Mouse (Mus musculus) CH12.LX (cell line): ENCODE results near the gene Krtdap. TPM values are rescaled to one million over a fixed set of nuclear protein-coding genes. Genes with fewer than 3 reads are reported as not detected.

ENCODE experiments used
- DNase-seq: peaks from one replicate; pipeline ENCODE4 v3.0.0-alpha.2; 2013; ENCODE audit errors: extremely low read depth
- H3K27ac ChIP-seq: 2 replicates; pipeline ENCODE4 v1.5.1; 2012; ENCODE audit warnings: low read depth, mild to moderate bottlenecking, control low read depth, moderate library complexity; ENCODE audit not compliant: insufficient read depth
- H3K27me3 ChIP-seq: replicated peaks from 2 replicates; pipeline ENCODE3; 2012; ENCODE audit warnings: inconsistent platforms
- H3K36me3 ChIP-seq, 2 experiments: replicated peaks in 1 of 2; 2 replicates each; pipeline versions ENCODE3 to v1.6.1; 2012; ENCODE audit warnings: inconsistent platforms in 1 of 2, low read length in 1 of 2, mild to moderate bottlenecking in 1 of 2, mixed read lengths in 1 of 2, moderate library complexity in 1 of 2; ENCODE audit not compliant: control insufficient read depth in 1 of 2, insufficient read depth in 1 of 2
- H3K4me1 ChIP-seq, 2 experiments: 2 replicates each; pipeline ENCODE4 v1.6.1; 2012; ENCODE audit warnings: inconsistent platforms in 1 of 2, moderate library complexity in 1 of 2; ENCODE audit not compliant: insufficient read depth in 2 of 2, control insufficient read depth in 1 of 2
- H3K4me2 ChIP-seq: 2 replicates; pipeline ENCODE4 v1.6.1; 2012; ENCODE audit warnings: low read depth, mild to moderate bottlenecking, control low read depth; ENCODE audit not compliant: poor library complexity, insufficient read depth, severe bottlenecking
- H3K4me3 ChIP-seq, 3 experiments: fragments of 150-350 bp in 1 of 3; sonication (generic) in 1 of 3; replicated peaks in 1 of 3; 2 replicates each; pipeline versions ENCODE3 to v1.5.1; 2011 to 2012; ENCODE audit warnings: low read depth in 2 of 3, low read length in 2 of 3, mild to moderate bottlenecking in 2 of 3, moderate library complexity in 2 of 3, control low read depth in 1 of 3, improper control_type of control experiment in 1 of 3, inconsistent platforms in 1 of 3, mixed read lengths in 1 of 3; ENCODE audit not compliant: poor library complexity in 1 of 3
- H3K79me2 ChIP-seq: replicated peaks from 2 replicates; pipeline ENCODE4 v1.6.1; 2012; ENCODE audit warnings: mild to moderate bottlenecking, moderate library complexity; ENCODE audit not compliant: control insufficient read depth, poor library complexity, insufficient read depth, severe bottlenecking; ENCODE audit errors: extremely low read depth
- H3K9ac ChIP-seq: 2 replicates; pipeline ENCODE4 v1.6.1; 2012; ENCODE audit warnings: low read depth, mild to moderate bottlenecking, control low read depth, moderate library complexity; ENCODE audit not compliant: insufficient read depth
- H3K9me3 ChIP-seq: replicated peaks from 2 replicates; pipeline ENCODE3; 2012; ENCODE audit warnings: low read length, inconsistent platforms, mixed read lengths
- BHLHE40 ChIP-seq: IDR thresholded peaks from 2 replicates; pipeline ENCODE4 v1.6.1; 2011; ENCODE audit warnings: mild to moderate bottlenecking, low read depth, low read length, improper control_type of control experiment
- CHD1 ChIP-seq: IDR thresholded peaks from 2 replicates; pipeline ENCODE4 v1.6.1; 2012; ENCODE audit warnings: low read depth, low read length, improper control_type of control experiment, inconsistent platforms
- E2F4 ChIP-seq: IDR thresholded peaks from 2 replicates; pipeline ENCODE4 v1.6.1; 2011; ENCODE audit warnings: low read depth, low read length, improper control_type of control experiment; ENCODE audit not compliant: insufficient replicate concordance
- EP300 ChIP-seq: IDR thresholded peaks from 2 replicates; pipeline ENCODE4 v1.6.1; 2011; ENCODE audit warnings: low read length, improper control_type of control experiment
- ETS1 ChIP-seq: conservative IDR thresholded peaks from 2 replicates; pipeline ENCODE4 v1.6.1; 2012; ENCODE audit warnings: low read depth, mild to moderate bottlenecking, inconsistent platforms, low read length, improper control_type of control experiment, moderate library complexity
- GABPA ChIP-seq: IDR thresholded peaks from 2 replicates; pipeline ENCODE4 v1.6.1; 2012; ENCODE audit warnings: low read depth, low read length, improper control_type of control experiment, inconsistent platforms; ENCODE audit not compliant: insufficient replicate concordance
- HCFC1 ChIP-seq: IDR thresholded peaks from 2 replicates; pipeline ENCODE4 v1.6.1; 2012; ENCODE audit warnings: low read depth, mild to moderate bottlenecking, inconsistent platforms, low read length, improper control_type of control experiment
- IRF4 ChIP-seq: IDR thresholded peaks from 2 replicates; pipeline ENCODE4 v1.6.1; 2014; ENCODE audit warnings: low read depth, mild to moderate bottlenecking, inconsistent platforms, low read length, improper control_type of control experiment
- KAT2A ChIP-seq: IDR thresholded peaks from 2 replicates; pipeline ENCODE4 v1.6.1; 2012; ENCODE audit warnings: low read length, improper control_type of control experiment, inconsistent platforms; ENCODE audit not compliant: insufficient replicate concordance
- MAZ ChIP-seq: IDR thresholded peaks from 2 replicates; pipeline ENCODE4 v1.6.1; 2012; ENCODE audit warnings: low read depth, mild to moderate bottlenecking, inconsistent platforms, low read length, improper control_type of control experiment, moderate library complexity
- NRF1 ChIP-seq: IDR thresholded peaks from 2 replicates; pipeline ENCODE4 v1.6.1; 2014; ENCODE audit warnings: low read depth, mild to moderate bottlenecking, inconsistent platforms, low read length, improper control_type of control experiment, moderate library complexity
- POLR2A ChIP-seq: IDR thresholded peaks from 2 replicates; pipeline ENCODE4 v1.6.1; 2011; ENCODE audit warnings: low read depth, mild to moderate bottlenecking, improper control_type of control experiment, low read length
- SIN3A ChIP-seq: IDR thresholded peaks from 2 replicates; pipeline ENCODE4 v1.6.1; 2012; ENCODE audit warnings: low read length, improper control_type of control experiment, inconsistent platforms
- TBP ChIP-seq: conservative IDR thresholded peaks from 2 replicates; pipeline ENCODE4 v1.6.1; 2011; ENCODE audit warnings: low read depth, low read length, improper control_type of control experiment
- TCF12 ChIP-seq: IDR thresholded peaks from 2 replicates; pipeline ENCODE4 v1.6.1; 2014; ENCODE audit warnings: low read depth, mild to moderate bottlenecking, inconsistent platforms, low read length, improper control_type of control experiment
- ZC3H11A ChIP-seq: IDR thresholded peaks from 2 replicates; pipeline ENCODE4 v1.6.1; 2012; ENCODE audit warnings: low read depth, mild to moderate bottlenecking, inconsistent platforms, low read length, improper control_type of control experiment
- ZKSCAN1 ChIP-seq: IDR thresholded peaks from 2 replicates; pipeline ENCODE4 v1.6.1; 2012; ENCODE audit warnings: low read depth, inconsistent platforms, low read length, improper control_type of control experiment, borderline replicate concordance
- ZMIZ1 ChIP-seq: IDR thresholded peaks from 2 replicates; pipeline ENCODE4 v1.6.1; 2012; ENCODE audit warnings: low read depth, mild to moderate bottlenecking, inconsistent platforms, low read length, improper control_type of control experiment
- dilution Hi-C: fragments of 300-500 bp; cut with MboI; formaldehyde crosslinking; loops from 2 replicates; pipeline ENCODE4 v1.14.3; 2020; ENCODE audit warnings: low sequenced_read_pairs; ENCODE audit not compliant: extremely low pct_unique_long_range_greater_than_20kb, extremely low pct_ligation_motif_present
- in situ Hi-C: fragments of 300-500 bp; cut with MboI; formaldehyde crosslinking; loops from 3 replicates; pipeline ENCODE4 v1.14.3; 2019; ENCODE audit warnings: low sequenced_read_pairs, low pct_ligation_motif_present, low pct_unique_long_range_greater_than_20kb, mixed read lengths
- polyA plus RNA-seq: library from polyadenylated mRNA; unstranded; fragments of >175 nt; gene quantifications from 2 replicates; pipeline ENCODE4 v1.2.1, GENCODE M21; 2012; ENCODE audit warnings: low read depth; ENCODE audit not compliant: insufficient read length
- total RNA-seq, 2 experiments: library from RNA; depleted of rRNA; stranded (reverse); fragments of 300-350 nt in 1 of 2; fragments of >200 nt in 1 of 2; gene quantifications; 2 replicates each; pipeline ENCODE4 v1.2.3; 2012 to 2014

Gene Krtdap
- total and polyA plus RNA-seq, 3 experiments, result not detected

DNA sequence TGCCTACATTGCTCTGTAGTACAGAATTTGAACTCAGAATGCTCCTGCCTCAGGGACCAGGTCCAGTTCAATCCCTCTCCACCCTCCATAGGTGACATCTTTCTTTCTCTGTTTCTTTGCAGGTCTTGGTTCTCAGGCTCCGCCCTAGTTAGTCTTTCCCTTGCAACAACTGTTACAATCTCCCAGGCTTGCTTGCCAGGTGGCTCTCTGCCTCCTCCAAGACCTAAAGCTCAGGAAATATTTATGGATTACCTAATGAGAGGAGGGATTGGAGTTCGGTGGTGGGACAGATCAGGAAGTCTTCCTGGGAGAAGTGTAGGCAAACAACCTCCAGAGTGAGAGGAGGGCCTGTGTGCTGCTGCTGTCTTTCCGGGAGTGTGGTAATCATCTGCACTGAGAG, 5.0 kb upstream of the Krtdap start:
- no peak overlapping the region for H3K4me3 ChIP-seq
- dilution Hi-C loops, result no loop called here
- no peak for DNase-seq
- H3K9ac ChIP-seq, result no peak overlapping the region
- H3K4me1 ChIP-seq, result peaks cover 0 to 15% of the 10 kb centered on the region in 2 experiments; a peak in 2 of 4 replicates
- no peaks in the 10 kb centered on the region for H3K9me3 ChIP-seq
- H3K36me3 ChIP-seq, result no peaks in the 10 kb centered on the region
- in situ Hi-C loops, result no loop called here
- H3K27me3 ChIP-seq, result peaks cover 4% of the 10 kb centered on the region
- TF ChIP-seq EP300 (no peak), CHD1 (no peak), GABPA (no peak), BHLHE40 (no peak), HCFC1 (no peak), TCF12 (no peak), IRF4 (no peak), TBP (no peak), ZMIZ1 (no peak), ZKSCAN1 (no peak)
- H3K4me2 ChIP-seq, result no peak overlapping the region
- H3K79me2 ChIP-seq, result no peaks in the 10 kb centered on the region
- H3K27ac ChIP-seq, result no peak overlapping the region

DNA sequence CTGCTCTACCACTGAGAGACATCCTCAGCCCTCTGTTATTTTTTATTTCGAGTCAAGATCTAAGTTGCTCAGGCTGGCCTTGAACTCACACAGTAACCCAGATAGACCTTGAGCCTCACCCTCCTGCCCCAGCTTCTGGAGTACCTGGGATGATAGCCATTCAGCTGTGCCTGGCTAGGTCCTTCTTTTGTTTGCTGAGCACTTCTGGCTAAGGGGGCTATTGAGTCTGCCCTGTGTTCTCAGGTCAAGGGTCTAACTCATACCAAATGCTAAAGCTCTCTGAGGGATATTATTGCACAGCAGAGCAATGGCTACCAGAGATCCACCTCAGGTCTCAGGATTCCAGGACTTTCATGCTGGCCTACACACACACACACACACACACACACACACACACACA, 2.5 kb upstream of the Krtdap start:
- H3K27ac ChIP-seq, result no peak overlapping the region
- peaks cover 0 to 15% of the 10 kb centered on the region in 2 experiments; a peak in 2 of 4 replicates for H3K4me1 ChIP-seq
- H3K27me3 ChIP-seq, result no peaks in the 10 kb centered on the region
- no peak overlapping the region for H3K4me2 ChIP-seq
- dilution Hi-C loops, result no loop called here
- no peaks in the 10 kb centered on the region for H3K36me3 ChIP-seq
- no peak for TF ChIP-seq TCF12
- TF ChIP-seq ZC3H11A, result no peak
- no peak for TF ChIP-seq POLR2A
- no peak for TF ChIP-seq ZMIZ1
- TF ChIP-seq SIN3A, result no peak
- TF ChIP-seq MAZ, result no peak
- no peak for TF ChIP-seq E2F4
- TF ChIP-seq EP300, result no peak
- TF ChIP-seq KAT2A, result no peak
- TF ChIP-seq ETS1, result no peak
- no peak for TF ChIP-seq NRF1
- in situ Hi-C loops, result no loop called here
- no peaks in the 10 kb centered on the region for H3K9me3 ChIP-seq
- H3K9ac ChIP-seq, result no peak overlapping the region
- H3K4me3 ChIP-seq, result no peak overlapping the region
- no peaks in the 10 kb centered on the region for H3K79me2 ChIP-seq
- no peak for DNase-seq
